Mouse (Mus musculus): ENCODE measurements around the gene Cab39l.

DNA sequence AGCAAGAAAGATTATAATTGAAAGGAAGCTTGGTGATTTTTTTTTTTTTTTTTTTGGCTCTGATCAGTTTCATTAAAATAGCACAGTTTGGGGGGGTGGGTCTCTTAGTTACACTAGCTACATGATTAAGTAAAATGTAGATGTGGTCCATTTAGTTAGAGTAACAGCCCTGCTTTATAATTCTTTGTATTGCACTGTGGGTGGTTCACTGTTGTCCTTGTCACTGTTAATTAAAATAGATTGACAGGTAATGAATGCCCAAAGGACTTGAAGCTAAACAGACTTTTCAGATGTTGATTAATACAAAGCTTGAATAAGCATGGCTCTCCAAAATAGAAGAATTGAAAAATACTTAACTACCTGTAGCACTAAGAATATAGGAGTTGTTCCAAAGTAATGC lies 93.1 kb downstream of the Cab39l start:
- no peak for TF ChIP-seq CTCF (IDR thresholded peaks at IDR 0.05; ENCODE audit: borderline replicate concordance, extremely low read depth, insufficient read depth, insufficient read length)
- no peak for TF ChIP-seq POLR2A (IDR thresholded peaks at IDR 0.05; ENCODE audit: borderline replicate concordance, extremely low read depth, insufficient read depth, insufficient read length, poor library complexity, severe bottlenecking)
